Mouse (Mus musculus) stomach, postnatal 0 days (tissue): ENCODE results near the gene Sntg2.

Experiments
- CTCF ChIP-seq: IDR thresholded peaks from 2 replicates; pipeline ENCODE4 v1.5.1; 2016; ENCODE audit warnings: antibody characterized with exemption, low read depth, mild to moderate bottlenecking, moderate library complexity
- EP300 ChIP-seq: optimal IDR thresholded peaks from 2 replicates; pipeline ENCODE3; 2016; ENCODE audit warnings: antibody characterized with exemption

DNA sequence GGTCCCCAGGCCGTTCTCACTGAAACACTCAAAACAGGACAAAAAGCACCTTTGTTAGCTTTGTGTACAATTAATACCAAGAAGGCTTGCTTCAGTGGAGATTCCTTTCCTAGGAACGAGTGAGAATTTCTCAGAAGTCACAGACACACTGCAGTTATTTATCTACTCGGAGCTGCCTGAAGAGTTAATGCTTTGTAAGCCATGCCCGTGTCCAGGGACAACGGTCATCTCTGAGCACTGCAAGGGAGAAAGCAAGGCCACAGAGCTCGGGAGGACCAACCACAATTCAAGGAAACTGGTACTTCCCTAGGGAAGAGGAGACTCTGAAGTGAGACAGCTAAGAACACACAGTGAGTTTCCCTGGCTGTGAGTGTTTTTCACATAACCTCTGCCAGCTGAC lies 15.5 kb downstream of the Sntg2 start:
- TF ChIP-seq CTCF (no peak), EP300 (no peak)
